Mouse (Mus musculus) hindlimb bud, embryonic 11.5 days (tissue): ENCODE results near the gene Lrig1.

Experiments
- DNase-seq: peaks from one replicate; pipeline ENCODE4 v3.0.0-alpha.2; 2012; ENCODE audit warnings: low read depth, low spot score; ENCODE audit errors: extremely low spot score

The Lrig1 gene

GRCm38 (mm10) chr6:94625896-94626295 is 74.1 kb downstream of the Lrig1 start:
- no peak for DNase-seq

DNA sequence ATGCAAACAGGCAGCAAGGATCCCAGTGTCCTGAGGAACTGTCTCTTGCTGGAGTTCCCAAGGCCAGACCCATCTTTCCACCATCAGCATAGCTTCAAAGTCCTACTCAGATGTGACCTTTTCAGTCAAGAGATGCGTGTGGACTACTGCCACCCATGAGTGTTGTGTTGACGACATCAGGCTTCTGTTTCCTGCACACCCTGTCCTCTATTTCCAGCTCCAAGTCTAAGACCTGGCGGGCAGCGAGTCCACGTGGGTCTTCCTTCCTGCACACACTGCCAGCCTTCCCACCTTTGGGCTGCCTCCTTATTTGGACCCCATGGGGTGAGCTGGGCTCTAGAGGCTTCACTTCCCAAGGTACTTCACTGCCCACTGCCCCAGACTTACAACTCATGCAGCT is 75.4 kb downstream of the Lrig1 start:
- no peak for DNase-seq

DNA sequence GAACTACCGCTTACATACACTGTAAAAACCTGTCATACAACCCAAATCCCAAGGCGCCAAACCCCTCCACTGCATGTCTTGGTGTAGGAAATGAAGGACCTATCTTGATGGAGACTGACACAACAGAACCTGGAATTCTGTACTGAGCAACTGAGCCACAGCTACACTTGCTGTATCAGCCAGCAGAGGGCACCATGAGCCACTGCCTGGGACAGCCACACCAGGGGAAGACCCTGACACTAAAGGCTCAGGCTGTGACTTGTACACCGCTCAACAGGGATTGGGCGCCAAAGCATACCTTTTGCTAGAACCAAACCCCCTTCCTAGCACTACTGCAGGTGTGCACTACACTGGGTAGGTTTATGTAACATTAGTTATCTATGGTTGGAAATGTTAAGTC is 77.0 kb downstream of the Lrig1 start:
- DNase-seq = no peak

DNA sequence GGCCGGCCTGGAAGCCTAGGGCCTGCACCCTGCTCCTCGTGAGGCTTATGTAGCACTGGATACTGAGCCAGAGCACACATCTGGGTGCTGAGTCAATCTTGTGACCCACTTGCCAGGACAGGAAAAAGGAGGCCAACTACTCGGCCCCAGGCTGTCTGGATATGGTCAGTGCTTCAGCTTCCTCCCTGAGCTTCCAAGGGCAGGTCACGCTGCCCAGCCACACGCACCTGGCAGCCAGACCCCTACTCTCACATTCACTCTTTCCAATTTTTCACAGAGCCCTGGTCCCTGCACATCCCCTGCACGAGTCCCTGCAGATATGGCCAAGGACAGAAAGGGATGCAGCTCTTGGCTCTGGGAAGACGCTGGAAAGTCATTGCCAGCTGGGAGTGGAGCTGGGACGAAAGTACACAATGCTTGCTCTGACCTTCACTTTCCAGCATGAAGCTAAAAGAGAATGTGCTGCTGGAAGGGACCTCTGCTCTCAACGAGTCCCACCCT is 79.1 kb downstream of the Lrig1 start:
- DNase-seq = no peak

DNA sequence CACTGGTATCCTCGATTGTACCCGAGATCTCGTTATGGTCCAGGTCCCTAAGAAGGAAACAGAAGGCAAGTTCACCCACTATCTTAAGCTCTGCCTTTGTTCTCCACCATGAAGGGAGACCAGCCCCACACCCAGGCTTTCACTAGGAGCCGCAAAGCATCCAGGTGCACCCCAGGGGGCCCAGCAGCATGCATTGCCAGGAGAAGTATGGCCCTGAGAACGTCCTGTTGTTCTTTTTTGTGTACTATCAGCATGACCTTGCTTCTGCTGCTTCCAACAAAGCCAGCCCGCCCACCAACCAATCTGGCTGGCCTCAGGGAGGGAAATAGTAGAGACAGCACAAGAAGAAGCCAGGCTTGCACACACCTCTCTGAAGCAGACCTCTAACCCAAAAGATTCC is 79.7 kb downstream of the Lrig1 start:
- no peak for DNase-seq

- no peak for DNase-seq
Observed at GRCm38 (mm10) chr6:94618671-94619070, 81.3 kb downstream of the Lrig1 start.

DNA sequence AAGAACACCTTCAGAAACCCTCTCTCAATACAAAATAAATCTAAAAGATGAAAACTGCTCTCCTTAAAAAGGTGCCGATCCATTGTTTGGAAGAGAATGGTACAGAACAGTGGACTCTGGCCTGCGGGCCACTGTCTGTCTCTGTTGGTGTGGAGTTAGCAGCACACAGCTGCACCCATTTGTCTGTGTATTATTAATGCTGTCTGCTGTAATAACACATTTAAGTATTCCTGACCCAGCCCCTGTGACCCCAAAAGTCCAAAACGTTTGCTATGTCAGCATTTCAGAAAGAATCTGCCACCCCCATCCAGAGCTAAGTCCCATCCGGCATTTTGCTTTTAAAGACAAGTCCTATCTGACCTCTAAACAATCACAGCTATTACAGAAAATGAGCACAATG is 84.0 kb downstream of the Lrig1 start:
- no peak for DNase-seq

DNA sequence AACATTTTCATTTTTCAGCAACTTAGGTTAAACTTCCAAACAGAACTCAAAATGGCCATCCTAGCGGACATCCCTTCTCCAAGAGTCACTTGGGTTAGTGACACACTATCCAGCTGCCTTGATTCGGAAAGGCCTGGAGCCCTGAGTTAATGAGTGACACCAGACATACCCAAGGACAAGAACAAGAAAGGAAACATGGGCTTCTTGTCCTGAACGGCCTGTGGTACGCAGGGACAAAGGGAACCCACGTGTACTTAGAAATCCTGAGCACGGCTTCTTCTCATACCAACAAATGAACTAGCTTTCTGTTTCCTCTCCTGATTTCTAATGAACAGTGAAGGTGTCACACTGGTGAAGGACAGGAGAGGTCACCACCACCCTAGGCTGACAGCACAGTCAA is 85.6 kb downstream of the Lrig1 start:
- DNase-seq = no peak

DNA sequence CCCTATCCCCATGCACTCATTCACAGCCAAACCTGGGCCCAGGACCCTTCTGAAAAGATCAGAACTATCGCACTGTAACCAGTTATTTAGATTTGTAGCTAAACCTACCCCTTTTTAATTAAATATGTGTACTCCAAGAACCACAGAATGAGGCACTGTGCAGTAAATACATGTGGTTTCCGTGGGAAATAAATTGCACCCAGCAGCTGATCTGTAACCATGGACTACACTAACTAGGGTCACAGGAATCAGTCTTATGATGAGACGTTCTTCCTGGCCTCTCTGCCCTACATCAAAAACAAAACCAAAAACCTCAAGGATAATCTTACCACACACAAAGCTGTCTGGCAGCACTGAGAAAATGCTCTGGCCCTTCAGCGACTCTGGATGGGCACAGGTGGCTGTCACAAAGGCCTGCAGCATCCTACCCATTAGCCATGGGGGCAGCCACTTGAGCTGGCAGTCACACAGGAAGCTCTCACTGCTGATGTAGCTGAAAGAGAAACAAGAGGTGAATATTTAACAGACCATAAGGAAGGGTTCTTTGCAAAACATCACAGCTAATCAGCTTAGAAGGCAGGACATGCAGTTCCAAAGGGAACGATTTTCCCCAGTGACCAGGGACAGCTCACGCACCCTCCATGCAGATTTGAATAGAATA is 86.6 kb downstream of the Lrig1 start:
- no peak for DNase-seq

DNA sequence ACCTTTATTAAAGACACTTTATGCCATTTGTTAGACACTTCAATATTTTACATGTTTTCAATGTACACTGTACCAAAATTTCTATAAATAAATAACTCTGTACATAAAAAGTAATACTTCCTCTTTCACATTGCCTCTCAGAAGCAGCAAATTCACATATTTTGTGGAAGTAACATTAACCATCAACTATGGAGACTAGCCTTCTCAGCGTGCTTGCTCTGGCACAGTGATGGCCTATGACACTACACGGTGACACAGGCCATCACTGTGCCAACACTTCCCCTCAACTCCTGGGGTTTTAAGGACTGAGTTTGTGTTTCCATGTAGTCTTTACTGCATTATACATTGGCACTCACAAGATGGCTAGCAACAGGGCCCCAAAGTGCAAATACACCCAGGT is 95.4 kb downstream of the Lrig1 start:
- no peak for DNase-seq

DNA sequence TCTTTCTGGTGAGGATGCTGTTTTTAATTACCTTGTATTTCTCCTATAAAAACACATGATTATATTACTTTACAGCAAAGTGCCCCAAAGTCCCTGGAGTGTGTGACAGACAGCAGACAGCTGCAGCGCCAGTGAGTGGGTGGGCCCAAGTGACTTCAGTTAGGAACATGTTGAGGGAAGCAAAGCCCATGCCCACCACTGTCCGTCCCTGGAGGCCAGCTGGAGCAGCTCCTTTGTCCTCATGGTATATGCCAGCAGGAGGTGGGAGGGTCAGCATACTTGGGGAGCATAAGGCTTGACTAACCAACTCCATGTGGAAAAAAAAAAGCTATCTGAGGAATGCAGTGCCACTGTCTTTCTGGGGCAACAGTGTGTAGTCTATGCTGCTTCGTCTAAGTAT is 95.9 kb downstream of the Lrig1 start:
- DNase-seq = no peak

GRCm38 (mm10) chr6:94601811-94602210 is 98.1 kb downstream of the Lrig1 start:
- no peak for DNase-seq

- no peak for DNase-seq
Observed at GRCm38 (mm10) chr6:94601101-94601500, 98.9 kb downstream of the Lrig1 start.

GRCm38 (mm10) chr6:94599016-94599415 is 100.9 kb downstream of the Lrig1 start:
- no peak for DNase-seq

- DNase-seq = no peak
Observed at GRCm38 (mm10) chr6:94598421-94598820, 101.5 kb downstream of the Lrig1 start.

DNA sequence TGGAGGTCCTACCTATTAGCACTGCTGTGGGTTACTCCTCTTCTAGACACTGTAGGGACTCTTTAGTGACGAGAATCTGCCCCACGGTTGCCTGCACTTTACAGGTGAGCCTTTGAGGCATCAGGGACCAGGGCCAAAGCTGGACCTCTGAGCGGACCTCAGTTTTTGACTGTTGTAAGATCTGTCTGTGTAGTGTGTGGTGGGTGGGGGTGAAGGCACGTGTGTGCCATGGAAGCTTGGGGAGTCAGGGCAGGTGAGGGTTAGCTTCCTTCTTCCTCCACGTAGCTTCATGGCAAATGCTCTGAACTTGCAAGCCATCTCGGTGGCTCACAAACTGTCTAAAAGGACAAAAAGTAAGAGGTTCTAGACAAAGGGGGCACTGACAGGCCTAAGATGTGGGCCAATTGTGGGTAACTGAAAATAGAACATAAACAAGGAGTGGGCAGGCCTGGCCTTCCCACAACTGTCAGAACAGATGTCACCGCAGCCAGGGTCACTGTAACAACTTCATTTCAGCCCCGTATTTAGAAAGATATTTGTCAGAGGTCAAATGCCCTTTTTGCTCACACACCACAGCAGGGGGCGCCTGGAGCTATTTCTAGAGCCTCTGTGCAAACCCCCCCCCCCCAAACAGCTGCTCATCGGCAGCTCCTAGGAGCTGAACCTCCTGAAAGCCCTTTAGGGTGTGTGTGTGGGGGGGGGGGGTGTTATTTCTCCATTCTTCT is 103.0 kb downstream of the Lrig1 start:
- DNase-seq = no peak

- no peak for DNase-seq
Observed at GRCm38 (mm10) chr6:94596051-94596760, 103.8 kb downstream of the Lrig1 start.

- no peak for DNase-seq
Observed at GRCm38 (mm10) chr6:94595206-94595605, 104.8 kb downstream of the Lrig1 start.

DNA sequence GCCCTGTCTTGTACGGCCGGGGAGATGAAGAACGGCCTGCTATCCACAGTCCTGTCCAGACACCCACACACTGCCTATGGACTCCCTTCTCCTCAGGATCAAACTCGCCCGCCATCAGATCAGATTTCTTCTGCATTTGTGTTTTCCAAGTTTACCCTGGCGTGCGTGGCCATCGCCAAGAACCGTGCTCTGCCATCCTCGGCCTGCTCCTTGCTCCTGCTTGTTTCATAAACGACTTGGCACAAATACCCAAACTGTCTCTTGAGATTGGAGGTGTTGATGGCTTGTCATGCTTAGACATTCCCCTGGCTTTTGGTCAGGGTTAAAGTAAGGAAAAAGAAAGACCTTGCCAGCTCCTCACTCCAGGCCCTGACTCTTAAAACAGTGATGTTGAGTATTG is 105.2 kb downstream of the Lrig1 start:
- no peak for DNase-seq

DNA sequence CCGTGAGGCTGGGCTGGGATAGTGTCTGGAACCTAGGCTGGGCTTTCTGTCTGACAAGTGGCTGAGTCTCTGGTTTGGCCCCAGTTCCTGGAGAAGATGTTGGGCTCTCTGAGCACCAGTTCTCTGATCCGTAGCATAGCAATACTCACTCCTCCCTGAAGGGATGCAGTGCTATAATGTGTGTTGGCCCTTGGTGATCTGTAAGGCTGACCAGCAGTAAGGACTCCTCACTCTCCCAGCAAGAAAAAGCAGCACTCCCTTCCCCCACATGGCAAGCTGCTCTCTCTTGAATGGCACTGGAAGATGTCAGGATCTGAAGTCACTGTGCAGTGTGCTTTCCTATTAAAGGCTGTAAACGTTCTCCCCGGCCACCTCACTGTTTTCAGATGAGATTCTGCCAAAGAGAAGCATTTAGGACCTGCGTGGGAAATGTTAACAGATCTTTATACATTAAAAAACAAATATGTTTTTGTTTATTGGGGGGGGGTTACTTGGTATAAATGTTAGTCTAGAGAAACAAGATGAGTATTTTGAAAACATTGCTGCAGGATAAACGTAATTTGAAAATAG is 105.8 kb downstream of the Lrig1 start:
- DNase-seq = no peak

- DNase-seq = no peak
Observed at GRCm38 (mm10) chr6:94592710-94593109, 107.2 kb downstream of the Lrig1 start.

DNA sequence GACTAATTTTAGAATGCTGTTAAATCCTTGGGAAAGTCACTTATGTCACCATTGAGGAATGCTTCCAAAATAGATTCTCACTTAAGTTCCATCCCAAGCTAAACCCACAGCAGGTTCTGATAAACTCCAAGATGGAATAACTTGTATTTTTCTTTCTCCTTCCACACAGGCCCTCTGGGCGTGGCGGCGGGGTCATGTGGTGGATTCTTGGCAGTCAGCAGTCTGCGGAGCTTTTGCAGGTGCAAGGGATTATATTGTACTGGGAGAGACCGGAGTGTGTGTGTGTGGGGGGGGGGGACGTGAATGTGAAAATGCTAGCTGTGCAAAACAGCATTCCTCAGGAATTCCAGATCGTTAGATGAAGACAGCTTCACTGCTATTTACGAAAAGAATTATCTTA is 107.7 kb downstream of the Lrig1 start:
- DNase-seq = no peak
